Mouse (Mus musculus): ENCODE results near the gene Slc22a21. TPM values are rescaled to one million over a fixed set of nuclear protein-coding genes. Genes with fewer than 3 reads are reported as not detected.
"Not testable (repeated sequence)": the region's sequence is repeated elsewhere in the genome, so short reads cannot be mapped to it uniquely, and the experiment has no call there.

Slc22a21 gene
- polyA plus RNA-seq, 1 experiment: 0.29 TPM

DNA sequence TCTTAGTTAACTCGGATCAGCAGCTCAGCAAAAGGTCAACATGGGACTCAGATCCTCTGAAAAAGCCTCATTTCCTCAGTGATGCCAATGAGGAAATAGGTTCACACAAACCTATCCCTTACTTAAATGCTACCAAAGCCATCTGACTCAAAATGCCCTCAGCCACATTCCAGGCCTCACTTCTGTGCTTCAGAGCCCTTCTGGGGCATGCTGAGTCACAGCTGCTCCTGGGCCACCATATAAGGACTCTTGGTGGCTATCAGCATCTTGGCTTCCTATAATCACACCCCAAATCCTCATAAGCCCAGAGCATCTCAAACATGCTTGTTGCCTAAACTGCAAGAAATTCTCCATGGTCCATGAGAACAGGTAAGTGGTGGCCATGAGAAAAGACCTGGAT lies 23.5 kb downstream of the Slc22a21 start:
- Histone ChIP-seq H3K4me3 (replicated peaks) (no peak overlapping the region), H3K27me3 (replicated peaks) (no peaks in the 10 kb centered on the region), H3K4me1 (peaks cover 11% of the 10 kb centered on the region), H3K36me3 (replicated peaks; ENCODE audit: low read length) (peaks cover 2% of the 10 kb centered on the region), H3K9me3 (no peaks in the 10 kb centered on the region)
- TF ChIP-seq GATA1 (IDR thresholded peaks at IDR 0.05; ENCODE audit: borderline replicate concordance, low read length) (no peak), FLI1 (IDR thresholded peaks at IDR 0.05; ENCODE audit: low read length) (no peak)

GRCm38 (mm10) chr11:53954653-53955052 lies 25.5 kb downstream of the Slc22a21 start:
- TF ChIP-seq GATA1 (IDR thresholded peaks at IDR 0.05; ENCODE audit: borderline replicate concordance, low read length) (no peak), FLI1 (IDR thresholded peaks at IDR 0.05; ENCODE audit: low read length) (no peak)
- H3K27me3 ChIP-seq (replicated peaks): no peaks in the 10 kb centered on the region
- no peaks in the 10 kb centered on the region for H3K9me3 ChIP-seq
- H3K4me3 ChIP-seq (replicated peaks): no peak overlapping the region
- H3K36me3 ChIP-seq (replicated peaks; ENCODE audit: low read length): peaks cover 10% of the 10 kb centered on the region
- peaks cover 11% of the 10 kb centered on the region for H3K4me1 ChIP-seq

- H3K36me3 ChIP-seq (replicated peaks; ENCODE audit: low read length); H3K4me1 ChIP-seq; H3K27me3 ChIP-seq (replicated peaks); H3K4me3 ChIP-seq (replicated peaks); H3K9me3 ChIP-seq: not testable (repeated sequence)
These were observed 30.0 kb downstream of the Slc22a21 start for GRCm38 (mm10) chr11:53950133-53950532.

DNA sequence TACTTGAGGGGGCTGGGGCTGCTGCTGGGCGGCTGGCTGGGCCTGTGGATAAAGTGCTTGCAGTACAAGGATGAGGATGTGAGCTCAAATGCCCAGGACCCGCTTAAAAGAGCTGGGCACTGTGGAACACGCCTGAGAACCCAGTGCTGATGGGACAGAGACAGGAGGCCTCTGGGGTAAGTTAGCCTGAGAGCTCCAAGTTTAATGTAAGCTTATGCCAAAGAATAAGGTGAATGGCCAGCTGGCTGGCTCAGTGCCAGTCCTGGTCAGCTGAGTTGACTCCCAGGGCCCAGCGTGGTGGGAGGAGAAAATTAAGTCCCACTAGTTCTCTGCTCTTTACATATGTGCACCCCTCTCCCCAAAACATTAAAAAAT lies 48.2 kb downstream of the Slc22a21 start:
- H3K4me3 ChIP-seq (replicated peaks); H3K36me3 ChIP-seq (replicated peaks; ENCODE audit: low read length); H3K9me3 ChIP-seq: not testable (repeated sequence)
- peaks cover 12% of the 10 kb centered on the region for H3K4me1 ChIP-seq
- H3K27me3 ChIP-seq (replicated peaks): peaks cover 10% of the 10 kb centered on the region

GRCm38 (mm10) chr11:53931091-53931943 lies 48.8 kb downstream of the Slc22a21 start:
- H3K36me3 ChIP-seq (replicated peaks; ENCODE audit: low read length): no peaks in the 10 kb centered on the region
- TF ChIP-seq FLI1 (IDR thresholded peaks at IDR 0.05; ENCODE audit: low read length): no peak
- no peak for TF ChIP-seq GATA1 (IDR thresholded peaks at IDR 0.05; ENCODE audit: borderline replicate concordance, low read length)
- H3K4me1 ChIP-seq: peaks cover 12% of the 10 kb centered on the region
- H3K27me3 ChIP-seq (replicated peaks): peaks cover 10% of the 10 kb centered on the region
- no peaks in the 10 kb centered on the region for H3K9me3 ChIP-seq
- no peak overlapping the region for H3K4me3 ChIP-seq (replicated peaks)

DNA sequence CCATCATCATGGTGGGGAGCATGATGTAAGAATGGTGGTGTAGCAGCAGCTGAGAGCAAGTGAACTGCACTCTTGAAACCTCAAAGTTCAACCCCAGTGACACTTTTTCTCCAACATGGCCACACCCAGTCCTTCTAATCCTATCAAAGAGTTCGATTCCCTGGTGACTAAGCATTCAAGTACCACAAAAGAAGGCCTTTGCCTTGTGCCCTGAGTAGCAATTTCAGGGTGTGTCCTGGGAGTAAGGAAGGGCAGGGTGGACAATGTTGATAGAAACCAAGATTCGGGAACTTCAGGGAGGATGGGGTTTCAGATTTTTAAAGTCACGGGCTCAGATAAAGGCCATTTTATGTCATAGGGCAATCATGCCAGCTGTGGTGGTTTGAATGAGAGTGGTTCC lies 50.4 kb downstream of the Slc22a21 start:
- no peak overlapping the region for H3K4me3 ChIP-seq (replicated peaks)
- no peaks in the 10 kb centered on the region for H3K9me3 ChIP-seq
- peaks cover 12% of the 10 kb centered on the region for H3K4me1 ChIP-seq
- TF ChIP-seq GATA1 (IDR thresholded peaks at IDR 0.05; ENCODE audit: borderline replicate concordance, low read length): no peak
- no peak for TF ChIP-seq FLI1 (IDR thresholded peaks at IDR 0.05; ENCODE audit: low read length)
- no peaks in the 10 kb centered on the region for H3K36me3 ChIP-seq (replicated peaks; ENCODE audit: low read length)
- peaks cover 10% of the 10 kb centered on the region for H3K27me3 ChIP-seq (replicated peaks)

DNA sequence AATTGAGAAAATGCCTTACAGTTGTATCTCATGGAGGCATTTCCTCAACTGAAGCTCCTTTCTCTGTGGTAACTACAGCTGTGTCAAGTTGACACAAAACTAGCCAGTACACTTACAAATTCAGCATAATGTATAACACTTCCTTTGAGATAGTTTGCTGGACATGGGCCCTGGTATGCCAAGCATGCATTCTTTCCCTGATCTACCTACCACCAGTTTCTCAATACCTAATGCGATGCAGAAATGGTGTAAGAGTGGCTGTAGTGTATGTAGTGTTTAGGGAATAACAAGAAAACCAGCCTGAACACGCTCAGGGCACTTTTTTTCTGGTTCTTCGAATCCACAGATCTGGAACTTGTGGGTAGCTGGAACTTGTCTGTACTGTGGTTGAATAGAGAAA lies 51.5 kb downstream of the Slc22a21 start:
- Histone ChIP-seq H3K4me3 (replicated peaks) (no peak overlapping the region), H3K27me3 (replicated peaks) (peaks cover 12% of the 10 kb centered on the region), H3K4me1 (peaks cover 12% of the 10 kb centered on the region), H3K9me3 (no peaks in the 10 kb centered on the region), H3K36me3 (replicated peaks; ENCODE audit: low read length) (no peaks in the 10 kb centered on the region)
- TF ChIP-seq FLI1 (IDR thresholded peaks at IDR 0.05; ENCODE audit: low read length) (no peak), GATA1 (IDR thresholded peaks at IDR 0.05; ENCODE audit: borderline replicate concordance, low read length) (no peak)

DNA sequence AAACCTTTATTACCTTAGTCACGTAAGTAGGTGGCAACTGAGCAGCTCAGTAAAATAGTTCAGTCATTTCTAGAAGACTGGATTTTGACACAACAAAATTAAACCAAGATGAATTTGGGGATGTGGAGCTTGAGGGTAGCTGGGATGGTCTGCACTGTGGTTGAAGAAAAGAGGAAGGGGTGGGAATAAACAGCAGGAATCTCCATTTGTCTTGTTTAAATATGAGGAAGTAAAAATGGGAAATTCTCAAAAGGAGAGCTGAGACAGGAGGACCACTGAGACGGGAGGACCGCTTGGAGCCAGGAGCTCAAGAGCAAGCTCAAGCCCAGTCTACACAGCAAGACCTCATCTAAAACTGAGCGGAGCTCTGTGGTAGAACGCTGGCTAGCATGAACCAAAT lies 53.8 kb downstream of the Slc22a21 start:
- Histone ChIP-seq H3K36me3 (replicated peaks; ENCODE audit: low read length) (no peaks in the 10 kb centered on the region), H3K9me3 (no peaks in the 10 kb centered on the region), H3K4me3 (replicated peaks) (no peak overlapping the region), H3K4me1 (peaks cover 8% of the 10 kb centered on the region), H3K27me3 (replicated peaks) (peaks cover 11% of the 10 kb centered on the region)
- no peak for TF ChIP-seq GATA1 (IDR thresholded peaks at IDR 0.05; ENCODE audit: borderline replicate concordance, low read length)
- no peak for TF ChIP-seq FLI1 (IDR thresholded peaks at IDR 0.05; ENCODE audit: low read length)

DNA sequence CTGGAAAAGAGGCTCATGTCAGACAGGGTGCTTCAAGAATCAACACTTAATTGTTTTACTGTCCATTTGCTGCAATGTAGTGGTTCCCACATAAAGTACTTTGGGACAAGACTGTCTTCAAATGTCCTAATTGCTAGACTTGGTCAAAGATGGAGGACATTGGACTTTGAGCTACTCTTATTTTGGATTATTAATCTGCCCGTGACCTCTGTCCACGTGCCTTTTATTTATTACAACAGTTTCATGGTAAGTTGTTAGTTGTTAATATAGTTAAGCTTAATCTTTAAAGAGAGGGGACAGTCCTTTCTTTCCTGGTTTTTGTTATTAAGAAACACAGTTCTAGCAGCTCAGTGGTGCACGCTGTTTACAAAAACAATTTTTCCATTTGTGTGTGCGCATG lies 61.3 kb downstream of the Slc22a21 start:
- Histone ChIP-seq H3K4me3 (replicated peaks) (no peak overlapping the region), H3K4me1 (no peaks in the 10 kb centered on the region), H3K36me3 (replicated peaks; ENCODE audit: low read length) (no peaks in the 10 kb centered on the region), H3K27me3 (replicated peaks) (peaks cover 15% of the 10 kb centered on the region), H3K9me3 (peaks cover 7% of the 10 kb centered on the region)
- no peak for TF ChIP-seq FLI1 (IDR thresholded peaks at IDR 0.05; ENCODE audit: low read length)
- no peak for TF ChIP-seq GATA1 (IDR thresholded peaks at IDR 0.05; ENCODE audit: borderline replicate concordance, low read length)

DNA sequence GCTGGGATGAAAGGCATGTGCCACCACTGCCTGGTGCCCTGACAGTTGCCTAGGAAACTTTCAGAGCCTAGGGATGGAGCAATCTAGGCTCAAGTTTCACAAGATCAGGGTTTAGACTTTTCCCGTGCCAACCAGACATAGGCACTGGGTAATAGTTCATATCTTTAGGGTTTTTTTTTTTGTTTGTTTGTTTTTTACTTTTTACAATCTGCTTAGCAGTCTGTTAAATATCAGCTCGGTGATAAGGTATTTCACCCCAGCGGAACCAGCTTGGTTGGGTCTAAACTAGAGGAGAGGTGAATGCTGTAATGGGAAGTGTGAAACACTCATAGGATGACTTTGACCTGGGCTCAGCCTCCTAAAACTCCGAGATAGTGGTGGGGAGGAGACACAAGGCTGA lies 69.1 kb downstream of the Slc22a21 start:
- no peaks in the 10 kb centered on the region for H3K9me3 ChIP-seq
- TF ChIP-seq GATA1 (IDR thresholded peaks at IDR 0.05; ENCODE audit: borderline replicate concordance, low read length): no peak
- no peak for TF ChIP-seq FLI1 (IDR thresholded peaks at IDR 0.05; ENCODE audit: low read length)
- H3K36me3 ChIP-seq (replicated peaks; ENCODE audit: low read length): no peaks in the 10 kb centered on the region
- no peak overlapping the region for H3K4me3 ChIP-seq (replicated peaks)
- peaks cover 26% of the 10 kb centered on the region for H3K27me3 ChIP-seq (replicated peaks)
- H3K4me1 ChIP-seq: no peaks in the 10 kb centered on the region

GRCm38 (mm10) chr11:53908686-53909085 lies 71.4 kb downstream of the Slc22a21 start:
- Histone ChIP-seq H3K27me3 (replicated peaks) (peaks cover 33% of the 10 kb centered on the region), H3K4me3 (replicated peaks) (no peak overlapping the region), H3K4me1 (no peaks in the 10 kb centered on the region), H3K9me3 (no peaks in the 10 kb centered on the region), H3K36me3 (replicated peaks; ENCODE audit: low read length) (no peaks in the 10 kb centered on the region)
- TF ChIP-seq FLI1 (IDR thresholded peaks at IDR 0.05; ENCODE audit: low read length): no peak
- TF ChIP-seq GATA1 (IDR thresholded peaks at IDR 0.05; ENCODE audit: borderline replicate concordance, low read length): no peak

All from megakaryocyte, embryonic 14.5 days (primary cell).